Mouse (Mus musculus): ENCODE results near the gene Cdkl2.
A peak's percentile ranks its signal among the peaks of the same experiment; 100 is the strongest.

Cdkl2 gene

GRCm38 (mm10) chr5:91991191-91991937 lies 52.3 kb downstream of the Cdkl2 start:
- DNase-seq (ENCODE audit: low spot score): no peak

DNA sequence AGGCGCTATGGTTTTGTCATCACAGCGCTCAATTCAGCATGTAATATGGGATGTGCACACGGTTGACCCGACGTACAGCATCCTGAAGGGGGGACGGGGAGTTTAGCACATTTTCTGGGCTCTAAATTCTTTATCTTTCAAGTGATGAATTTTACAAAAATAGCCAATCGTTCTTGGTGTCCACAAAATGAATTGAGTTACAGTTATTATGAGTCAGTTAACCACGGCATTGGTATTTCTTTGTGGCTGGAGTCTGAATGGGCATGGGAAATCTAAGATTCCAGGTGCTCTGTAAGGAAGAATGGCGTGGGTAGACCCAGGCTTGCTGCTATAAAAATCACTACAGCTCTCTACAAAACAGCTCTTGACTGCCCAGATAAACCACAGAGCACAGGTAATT lies 54.4 kb downstream of the Cdkl2 start:
- DNase-seq (ENCODE audit: low spot score): no peak

DNA sequence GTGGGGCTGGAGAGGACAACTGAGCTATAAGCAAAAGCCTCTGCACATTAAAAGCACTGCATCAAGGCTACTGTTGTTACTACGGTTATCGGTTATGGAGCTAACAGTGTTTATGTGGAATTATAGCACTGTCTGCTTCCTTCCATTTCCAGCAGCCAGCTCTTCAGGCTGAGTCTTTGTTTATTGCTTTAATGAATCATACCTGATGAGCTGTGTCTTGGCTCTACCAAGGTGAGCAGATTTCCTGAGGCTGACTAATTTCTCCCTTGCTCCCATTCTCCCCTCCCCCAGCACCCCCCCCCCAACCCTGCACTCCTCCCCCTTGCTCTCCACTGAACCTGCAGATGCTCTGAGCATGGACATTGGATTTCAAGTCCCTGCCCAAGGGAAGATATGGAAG lies 55.9 kb downstream of the Cdkl2 start:
- no peak for DNase-seq (ENCODE audit: low spot score)

GRCm38 (mm10) chr5:91987236-91987635 lies 56.4 kb downstream of the Cdkl2 start, which contains the start of gene Odaph:
Odaph (plus strand) TSS chr5:91987475.
- no peak for DNase-seq (ENCODE audit: low spot score)

DNA sequence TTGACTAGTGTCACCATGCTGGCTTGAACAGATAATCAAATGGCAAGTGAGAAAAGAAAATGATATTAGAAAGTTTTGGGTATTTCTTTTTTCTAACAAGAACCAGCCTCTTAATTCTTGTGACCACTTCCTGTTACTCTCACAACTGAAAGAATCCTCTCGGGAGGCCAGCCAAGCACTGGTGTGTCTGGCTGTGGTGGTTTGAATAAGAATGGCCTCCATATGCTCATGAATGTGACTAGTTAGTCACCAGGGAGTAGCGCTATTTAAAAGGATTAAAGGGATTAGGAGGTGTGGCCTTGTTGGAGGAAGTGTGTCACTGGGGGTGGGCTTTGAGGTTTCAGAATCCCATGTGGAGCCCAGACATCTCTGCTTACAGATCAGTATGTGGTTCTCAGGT lies 58.0 kb downstream of the Cdkl2 start:
- no peak for DNase-seq (ENCODE audit: low spot score)

DNA sequence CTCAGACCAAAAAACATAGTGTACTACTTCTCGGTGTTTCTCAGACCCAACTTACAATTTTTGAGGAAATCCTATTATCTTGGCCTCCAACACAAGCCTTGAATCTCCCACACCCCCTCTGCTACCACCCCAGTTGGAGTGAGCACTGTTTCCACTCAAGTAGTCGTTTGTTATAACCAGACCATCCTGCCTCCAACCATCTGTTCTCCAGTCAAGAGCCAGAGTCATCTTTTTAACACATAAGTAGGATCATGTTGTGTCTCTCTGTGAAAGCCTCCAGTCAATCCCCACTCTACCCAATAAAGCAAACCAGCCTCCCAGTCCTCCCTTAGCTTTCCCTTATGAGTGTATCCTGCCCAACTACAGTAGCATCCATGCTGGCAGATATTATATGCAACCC lies 60.2 kb downstream of the Cdkl2 start:
- no peak for DNase-seq (ENCODE audit: low spot score)

GRCm38 (mm10) chr5:91981176-91981840 lies 62.4 kb downstream of the Cdkl2 start:
- no peak for DNase-seq (ENCODE audit: low spot score)

DNA sequence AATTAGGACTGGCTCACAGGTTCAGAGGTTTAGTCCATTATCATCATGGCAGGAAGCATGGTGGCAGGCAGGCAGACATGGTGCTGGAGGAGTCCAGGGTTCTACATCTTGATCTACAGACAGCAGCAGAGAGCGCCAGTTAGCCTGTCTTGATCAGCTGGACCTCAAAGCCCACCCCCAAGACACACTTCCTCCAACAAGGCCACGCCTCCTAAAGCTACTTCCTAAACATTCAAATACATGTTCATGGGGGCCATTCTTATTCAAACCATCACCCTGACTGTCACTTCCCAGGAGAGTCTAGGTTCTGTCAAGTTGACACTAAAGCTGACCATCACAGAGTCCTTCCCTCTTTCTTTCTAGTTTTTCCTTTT lies 66.3 kb downstream of the Cdkl2 start:
- DNase-seq (ENCODE audit: low spot score): no peak

DNA sequence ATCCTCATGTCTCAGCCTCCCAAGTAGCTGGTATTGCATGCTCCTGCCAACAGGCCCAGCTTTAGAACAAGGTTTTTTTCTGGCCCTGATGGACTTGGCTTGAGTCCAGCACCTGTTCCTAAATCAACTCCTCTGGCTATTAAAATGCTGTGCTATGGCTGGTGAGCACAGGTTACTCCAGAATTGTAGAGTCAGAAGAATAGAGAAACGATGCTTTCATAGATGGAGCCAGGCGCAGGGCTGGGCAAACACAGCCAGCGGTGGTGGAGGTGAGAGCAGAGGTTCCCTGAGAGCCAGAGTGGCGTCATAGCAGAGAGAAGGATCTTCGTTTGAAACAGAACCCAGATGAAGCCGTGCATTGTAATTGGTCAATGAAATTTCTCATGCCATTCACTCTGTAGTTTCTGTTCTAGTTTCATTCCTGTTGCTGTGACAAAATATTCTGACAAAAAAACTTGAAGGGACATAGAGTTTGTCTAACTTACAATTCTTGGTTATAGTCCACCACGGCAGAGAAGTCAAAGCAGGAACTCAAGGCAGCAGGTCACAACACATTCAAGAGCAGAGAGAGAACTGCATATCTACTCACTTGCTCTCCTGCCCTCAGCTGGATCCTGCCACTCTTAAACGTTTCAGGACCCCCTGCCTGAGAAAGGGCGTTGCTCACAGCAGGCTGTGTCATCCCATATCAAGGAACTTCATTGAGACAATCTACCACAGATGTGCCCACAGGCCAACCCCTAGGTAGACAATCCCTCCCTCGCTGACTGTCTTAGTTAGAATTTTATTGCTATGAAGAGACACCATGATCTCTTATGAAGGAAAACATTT lies 66.9 kb downstream of the Cdkl2 start:
- DNase-seq (ENCODE audit: low spot score): no peak

GRCm38 (mm10) chr5:91975758-91976157 lies 67.9 kb downstream of the Cdkl2 start:
- no peak for DNase-seq (ENCODE audit: low spot score)

- DNase-seq (ENCODE audit: low spot score): no peak
Observed at GRCm38 (mm10) chr5:91974002-91974401, 69.7 kb downstream of the Cdkl2 start.

- no peak for DNase-seq (ENCODE audit: low spot score)
Observed at GRCm38 (mm10) chr5:91972046-91972445, 71.6 kb downstream of the Cdkl2 start.

- peak; percentile 90 for DNase-seq (ENCODE audit: low spot score)
Observed at GRCm38 (mm10) chr5:91962639-91963440, 80.8 kb downstream of the Cdkl2 start, which contains the start of gene Rchy1. Rchy1 (minus strand) TSS chr5:91963068.

DNA sequence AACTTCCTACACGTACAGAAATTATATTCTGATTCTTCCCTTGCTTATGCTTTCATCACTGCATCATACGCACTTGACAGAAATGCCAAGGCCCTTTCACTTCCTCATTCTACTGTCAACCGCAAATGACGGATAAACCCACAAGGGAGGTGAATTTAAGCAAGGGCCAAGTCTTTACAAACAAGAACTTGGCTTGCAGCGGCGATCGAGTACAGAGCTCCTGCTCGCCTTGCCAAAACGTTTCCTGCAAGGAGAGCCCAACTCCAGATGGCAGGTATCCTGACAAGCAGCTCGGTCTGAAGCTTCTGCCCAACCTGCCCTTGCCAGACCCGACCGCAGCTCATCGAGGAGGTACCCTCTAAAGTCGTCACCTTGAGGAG lies 81.4 kb downstream of the Cdkl2 start:
- DNase-seq (ENCODE audit: low spot score): no peak

DNA sequence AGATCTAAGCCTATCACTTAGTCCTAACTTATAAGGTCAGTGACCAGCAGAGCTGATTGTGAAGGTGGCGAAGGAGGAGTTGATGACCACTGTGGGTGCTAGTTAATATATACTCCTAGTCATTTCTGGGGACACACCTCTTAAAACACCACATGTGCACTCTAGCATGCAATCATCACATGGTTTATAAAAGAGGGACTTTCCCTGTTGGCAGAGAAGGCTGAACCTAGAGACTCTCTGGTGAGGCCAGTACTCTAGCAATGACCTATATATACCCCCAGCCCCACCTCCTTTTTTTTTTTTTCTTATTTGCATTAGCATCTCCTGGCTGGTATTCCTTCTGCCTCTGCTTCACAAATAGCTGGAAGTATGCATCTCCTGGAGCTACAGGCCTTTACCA lies 82.3 kb downstream of the Cdkl2 start:
- no peak for DNase-seq (ENCODE audit: low spot score)

DNA sequence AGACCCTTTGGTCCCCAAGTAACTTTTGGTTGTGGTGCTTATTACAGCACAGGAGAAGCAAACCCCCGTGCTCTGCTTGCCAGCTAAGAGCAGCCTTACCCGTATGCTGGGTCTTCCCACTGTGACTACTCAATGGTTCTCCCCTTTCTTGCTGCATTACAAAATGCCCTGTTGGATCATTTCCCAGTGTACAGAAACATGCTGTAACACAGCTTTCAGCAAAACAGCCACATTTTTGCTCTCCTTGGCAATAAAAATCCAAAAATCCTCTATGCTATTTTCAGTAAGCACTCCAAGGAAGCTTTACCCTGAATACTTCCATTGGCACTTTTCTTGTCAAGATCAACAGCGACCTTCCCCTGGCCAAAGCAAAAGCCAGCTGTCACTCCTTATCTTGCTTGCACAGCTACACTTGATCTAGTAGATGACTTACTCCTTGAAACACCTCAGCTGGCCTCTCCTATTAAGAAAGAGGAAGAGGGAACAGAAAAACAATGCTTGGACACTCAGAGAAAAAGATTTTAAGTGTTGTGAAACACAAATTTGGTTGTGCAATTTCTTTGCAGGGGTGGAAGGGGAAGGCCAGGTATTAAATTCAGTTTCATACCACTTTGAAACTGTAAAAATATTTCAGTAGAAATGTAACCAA lies 83.0 kb downstream of the Cdkl2 start:
- DNase-seq (ENCODE audit: low spot score): no peak

DNA sequence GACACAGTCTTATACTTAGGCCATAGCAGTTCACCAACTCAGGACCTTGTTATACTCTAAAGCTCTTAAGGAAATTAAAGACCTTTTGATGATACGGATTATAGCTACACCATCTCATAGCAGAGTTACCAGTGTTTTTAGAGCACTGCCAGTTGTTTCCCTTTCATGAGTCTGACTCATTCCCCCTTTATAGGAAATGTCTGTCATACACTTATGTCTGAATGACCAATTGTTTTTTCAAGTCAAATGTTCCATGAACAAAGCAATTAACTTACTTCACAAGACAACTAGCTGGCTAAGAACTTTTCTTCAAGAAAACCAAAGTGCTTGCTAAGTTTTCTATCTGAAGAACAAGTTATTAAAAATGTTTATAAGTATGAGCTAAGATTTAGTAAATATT lies 83.7 kb downstream of the Cdkl2 start:
- no peak for DNase-seq (ENCODE audit: low spot score)

- DNase-seq (ENCODE audit: low spot score): no peak
Observed at GRCm38 (mm10) chr5:91959096-91959495, 84.6 kb downstream of the Cdkl2 start.

- DNase-seq (ENCODE audit: low spot score): no peak
Observed at GRCm38 (mm10) chr5:91956991-91957760, 86.5 kb downstream of the Cdkl2 start.
